Mouse (Mus musculus) adrenal gland, adult 2 months (tissue): ENCODE data around the gene Nrxn3. TPM values are rescaled to one million over a fixed set of nuclear protein-coding genes. Genes with fewer than 3 reads are reported as not detected.
A peak's percentile ranks its signal among the peaks of the same experiment; 100 is the strongest.

Experiments
- DNase-seq: peaks from one replicate; pipeline ENCODE4 v3.0.0; 2021
- polyA plus RNA-seq: library from polyadenylated mRNA; depleted of rRNA; stranded (reverse); fragments of >200 nt; gene quantifications from 2 replicates; pipeline ENCODE4 v1.2.3, GENCODE M21; 2012
- total RNA-seq, 2 experiments: library from RNA; stranded (reverse); gene quantifications; 2 replicates each; pipeline ENCODE4 v1.2.3; 2021

The Nrxn3 gene
- total and polyA plus RNA-seq, 3 experiments = 0.10 to 0.49 (median 0.18) TPM

- no peak for DNase-seq
These were observed 609.0 kb downstream of the Nrxn3 start for GRCm38 (mm10) chr12:89331474-89332263.

GRCm38 (mm10) chr12:89333486-89333885 lies 610.8 kb downstream of the Nrxn3 start:
- DNase-seq = no peak

GRCm38 (mm10) chr12:89364850-89365249 lies 642.2 kb downstream of the Nrxn3 start:
- no peak for DNase-seq

- peak; percentile 15 for DNase-seq
These were observed 647.3 kb downstream of the Nrxn3 start for GRCm38 (mm10) chr12:89369939-89370338.

- DNase-seq = no peak
These were observed 653.9 kb downstream of the Nrxn3 start for GRCm38 (mm10) chr12:89376600-89376999.

- no peak for DNase-seq
These were observed 654.5 kb downstream of the Nrxn3 start for GRCm38 (mm10) chr12:89377051-89377643.

- no peak for DNase-seq
These were observed 655.0 kb downstream of the Nrxn3 start for GRCm38 (mm10) chr12:89377687-89378086.

- DNase-seq = no peak
These were observed 660.6 kb downstream of the Nrxn3 start for GRCm38 (mm10) chr12:89383254-89383653.

GRCm38 (mm10) chr12:89395121-89395792 lies 672.6 kb downstream of the Nrxn3 start:
- DNase-seq = no peak

GRCm38 (mm10) chr12:89436519-89436918 lies 713.8 kb downstream of the Nrxn3 start:
- DNase-seq = no peak

GRCm38 (mm10) chr12:89442323-89443038 lies 719.8 kb downstream of the Nrxn3 start:
- no peak for DNase-seq

- DNase-seq = peak; percentile 2
These were observed 728.1 kb downstream of the Nrxn3 start for GRCm38 (mm10) chr12:89450667-89451298.

- no peak for DNase-seq
These were observed 747.5 kb downstream of the Nrxn3 start for GRCm38 (mm10) chr12:89470226-89470625.

- DNase-seq = no peak
These were observed 748.6 kb downstream of the Nrxn3 start for GRCm38 (mm10) chr12:89471289-89471688.

GRCm38 (mm10) chr12:89471874-89472273 lies 749.2 kb downstream of the Nrxn3 start:
- no peak for DNase-seq

GRCm38 (mm10) chr12:89479096-89479495 lies 756.4 kb downstream of the Nrxn3 start:
- peak; percentile 11 for DNase-seq

GRCm38 (mm10) chr12:89482223-89482622 lies 759.5 kb downstream of the Nrxn3 start:
- DNase-seq = no peak

GRCm38 (mm10) chr12:89504026-89504425 lies 781.4 kb downstream of the Nrxn3 start:
- DNase-seq = no peak

GRCm38 (mm10) chr12:89505121-89505764 lies 782.6 kb downstream of the Nrxn3 start:
- peak; percentile 6 for DNase-seq

- no peak for DNase-seq
These were observed 786.3 kb downstream of the Nrxn3 start for GRCm38 (mm10) chr12:89508970-89509369.

- DNase-seq = peak; percentile 17
These were observed 791.1 kb downstream of the Nrxn3 start for GRCm38 (mm10) chr12:89513759-89514158.
